Mouse (Mus musculus): ENCODE data around the gene Krt35.

The Krt35 gene

DNA sequence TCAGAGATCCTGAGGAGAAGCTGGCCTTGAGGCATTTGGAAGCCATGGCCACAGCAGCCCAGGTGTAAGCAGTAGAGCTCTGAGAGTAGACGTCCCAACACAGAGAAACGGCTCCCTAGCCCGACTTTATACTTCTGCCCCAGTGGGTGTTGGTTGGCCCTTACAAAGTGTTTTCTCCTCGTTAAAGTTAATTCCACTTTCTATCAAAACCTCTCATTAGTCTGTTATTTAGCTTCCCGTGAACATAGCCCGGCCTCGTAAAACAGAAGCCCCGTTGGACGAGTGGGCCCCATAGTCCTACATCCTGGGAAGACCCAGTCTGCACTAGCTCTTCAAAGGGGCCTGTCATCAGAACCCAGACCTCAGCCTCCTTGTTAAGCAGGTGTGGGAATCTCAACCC lies at the start of gene Krt35:
Krt35 (minus strand) TSS at position 101 of the 400 bp plus-strand sequence.
- no peak for DNase-seq (ENCODE audit: low read depth in 2 of 2, low spot score in 2 of 2)

DNA sequence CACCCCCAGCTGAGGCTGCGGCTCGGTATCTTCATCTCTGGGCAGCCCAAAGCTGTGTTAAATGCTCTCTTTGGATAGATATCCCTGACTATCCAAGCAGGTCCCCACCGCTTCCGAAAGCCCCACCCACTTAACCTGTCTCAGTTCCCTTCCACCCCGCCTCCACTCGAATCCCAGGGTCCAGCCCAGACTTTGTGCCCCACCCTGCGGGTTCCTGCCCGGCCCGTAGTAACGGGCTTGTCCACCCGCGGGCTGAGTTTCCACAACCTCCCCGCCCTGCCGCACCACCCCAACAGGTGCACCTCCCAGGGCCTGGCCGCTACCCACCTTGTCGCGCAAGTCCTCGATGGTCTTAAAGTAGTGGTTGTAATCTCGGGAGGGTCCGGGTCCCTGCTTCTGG lies 49.1 kb upstream of the Krt35 start:
- DNase-seq (ENCODE audit: low read depth in 2 of 2, low spot score in 2 of 2) = no peak

DNA sequence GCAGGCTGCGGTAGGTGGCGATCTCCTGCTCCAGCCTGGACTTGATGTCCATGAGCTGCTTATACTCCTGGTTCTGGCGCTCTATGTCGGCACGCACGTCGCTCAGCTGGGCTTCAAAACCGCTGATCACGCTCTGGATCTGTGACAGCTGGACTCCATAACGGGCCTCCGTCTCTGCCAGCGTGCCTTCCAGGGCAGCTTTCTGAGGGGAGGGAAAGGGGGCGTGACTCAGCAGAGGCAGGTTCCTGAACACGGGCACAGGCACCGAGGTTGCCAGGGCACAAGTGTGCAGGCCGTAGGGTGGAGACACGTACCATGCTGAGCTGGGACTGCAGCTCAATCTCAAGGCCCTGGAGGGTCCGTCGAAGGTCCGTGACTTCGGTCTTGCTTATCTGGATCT lies 44.9 kb upstream of the Krt35 start:
- DNase-seq (ENCODE audit: low read depth in 2 of 2, low spot score in 2 of 2) = no peak

DNA sequence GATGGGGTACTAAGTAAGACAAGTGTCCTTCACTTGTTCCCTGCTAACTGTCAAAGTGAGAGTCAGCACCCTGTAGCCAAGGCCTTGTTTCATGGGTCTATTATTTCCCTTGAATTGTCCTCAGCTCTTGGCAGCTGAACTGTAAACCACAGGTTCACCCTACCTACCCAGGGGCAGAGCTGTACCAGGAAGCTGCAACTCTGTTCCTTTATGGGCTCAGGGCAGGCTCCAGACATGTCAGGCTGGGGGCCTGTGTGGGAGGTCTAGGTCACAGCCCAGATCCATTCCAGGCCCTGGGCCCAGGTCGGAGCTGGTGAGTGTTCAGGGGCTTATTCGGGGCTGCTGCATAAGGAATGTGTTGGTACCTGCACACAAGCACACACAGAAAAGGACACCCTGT lies 43.4 kb upstream of the Krt35 start:
- DNase-seq (ENCODE audit: low read depth in 2 of 2, low spot score in 2 of 2) = no peak

DNA sequence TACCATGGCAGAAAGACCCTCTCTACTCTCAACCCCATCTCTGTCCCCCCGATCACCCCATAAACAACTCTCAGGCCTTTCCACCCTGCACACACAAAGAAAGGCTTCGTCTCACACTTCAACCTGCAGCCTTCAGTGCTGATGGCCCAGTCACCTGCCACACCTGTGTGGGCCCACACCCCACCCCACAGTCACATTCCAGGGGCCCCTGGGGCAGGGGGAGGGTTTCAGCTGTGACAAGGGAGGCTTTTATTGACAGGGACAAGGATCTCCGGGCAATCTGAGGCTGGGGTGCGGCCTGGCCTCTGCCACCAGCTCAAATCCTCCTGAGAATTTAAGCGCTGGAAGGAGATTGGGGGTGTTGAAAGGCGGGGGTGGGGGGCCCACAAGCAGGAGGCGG lies 42.8 kb upstream of the Krt35 start:
- no peak for DNase-seq (ENCODE audit: low read depth in 2 of 2, low spot score in 2 of 2)

DNA sequence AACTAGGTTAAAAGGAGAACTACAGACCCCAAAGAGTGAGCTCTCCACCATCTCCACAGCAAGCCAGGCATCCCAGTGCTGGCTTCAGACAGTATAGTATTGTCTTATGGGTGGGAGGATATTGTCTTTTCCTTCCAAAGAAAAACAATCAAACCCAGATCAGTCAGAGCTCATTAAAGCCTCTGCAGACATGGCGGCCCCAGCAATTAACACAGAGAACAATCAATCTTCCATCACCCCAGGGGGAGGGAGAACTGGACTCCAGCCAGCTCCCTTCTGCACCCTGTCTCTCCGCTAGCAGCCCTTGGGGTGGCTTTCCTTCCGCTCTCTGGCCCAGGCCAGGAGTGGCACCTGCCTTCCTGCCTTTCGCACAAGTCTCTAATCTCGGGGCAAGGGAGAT lies 41.7 kb upstream of the Krt35 start:
- DNase-seq (ENCODE audit: low read depth in 2 of 2, low spot score in 2 of 2) = no peak

DNA sequence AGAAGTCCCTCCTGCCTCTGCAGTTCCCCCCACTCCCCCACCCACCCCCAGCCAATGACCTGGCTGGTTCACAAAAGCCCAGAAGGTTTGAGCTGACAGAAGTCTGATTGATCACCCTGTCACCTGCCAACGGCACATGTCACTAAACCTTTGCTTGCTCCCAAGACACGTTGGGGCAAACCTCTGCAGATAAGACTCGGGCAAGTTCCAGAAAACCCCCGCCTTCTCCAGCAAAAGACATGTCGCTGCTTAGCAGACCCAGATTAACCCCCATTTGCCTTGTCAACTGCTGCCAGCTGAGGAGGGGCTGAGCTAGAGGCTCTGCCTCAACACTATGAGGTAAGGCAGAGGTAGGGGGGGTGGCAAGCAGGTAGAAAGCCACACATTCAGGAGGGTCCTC lies 40.5 kb upstream of the Krt35 start:
- no peak for DNase-seq (ENCODE audit: low read depth in 2 of 2, low spot score in 2 of 2)

DNA sequence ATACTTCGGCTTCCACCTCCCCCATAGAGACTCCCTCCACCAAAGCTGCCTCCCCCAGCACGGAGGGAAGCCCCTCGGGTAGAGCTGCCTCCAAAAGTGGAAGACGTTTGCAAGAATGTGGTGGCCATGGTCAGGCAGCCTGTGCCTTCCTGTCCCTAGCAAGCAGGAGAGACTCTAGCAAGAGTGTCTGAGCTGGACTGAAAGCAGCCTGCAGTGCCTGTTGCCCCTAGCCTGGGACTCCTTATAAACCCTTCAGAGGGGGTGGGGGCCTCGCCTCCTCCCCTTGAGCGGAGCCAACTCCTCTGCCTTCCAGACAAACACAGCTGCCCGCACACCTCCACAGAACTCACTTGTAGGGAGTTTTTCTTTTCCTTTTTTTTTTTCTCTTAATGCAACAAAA lies 39.7 kb upstream of the Krt35 start, which contains the start of gene Krt15:
Krt15 (minus strand) TSS at position 198 of the 400 bp plus-strand sequence.
- DNase-seq (ENCODE audit: low read depth in 2 of 2, low spot score in 2 of 2) = no peak

DNA sequence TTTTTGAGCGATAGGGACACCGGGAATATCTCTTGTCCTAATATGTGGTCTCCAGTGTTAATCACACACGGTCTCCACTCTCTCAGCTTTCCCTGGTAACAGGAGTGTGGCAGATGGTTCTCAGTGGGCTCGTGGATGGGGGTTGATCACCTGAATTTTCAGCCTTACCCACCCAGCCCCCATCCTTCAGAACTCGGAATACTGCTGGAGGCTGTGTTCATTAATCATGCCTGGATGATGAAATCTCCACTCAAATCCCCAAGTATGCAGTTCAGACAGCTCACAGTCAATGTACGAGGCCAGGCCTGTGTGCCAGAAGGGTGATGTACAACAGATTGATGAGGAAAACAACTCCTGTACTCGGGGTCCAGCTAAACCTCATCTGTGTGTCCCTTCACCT lies 28.9 kb upstream of the Krt35 start:
- DNase-seq (ENCODE audit: low read depth in 2 of 2, low spot score in 2 of 2) = no peak

DNA sequence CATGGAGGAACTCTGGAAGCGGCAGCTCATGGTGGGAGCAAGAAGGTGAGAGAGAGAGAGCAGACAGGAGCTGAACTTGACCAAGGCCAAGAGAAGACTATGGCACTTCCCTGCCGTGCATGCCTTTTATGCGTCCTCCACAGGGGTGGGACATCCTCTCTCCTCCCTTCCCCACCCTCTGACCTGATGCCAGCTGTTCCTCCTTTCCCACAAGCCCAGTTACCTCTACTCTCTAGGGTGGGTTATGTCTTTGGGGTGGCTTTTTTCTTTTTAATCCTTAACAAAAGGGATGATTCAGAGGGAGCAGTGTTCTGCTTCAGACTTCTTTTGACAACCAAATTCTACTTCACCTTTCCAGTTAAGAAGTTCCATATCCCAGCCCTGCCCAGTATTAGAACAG lies 25.4 kb upstream of the Krt35 start, which contains the start of gene Krt13:
Krt13 (minus strand) TSS at position 101 of the 400 bp plus-strand sequence.
- no peak for DNase-seq (ENCODE audit: low read depth in 2 of 2, low spot score in 2 of 2)

DNA sequence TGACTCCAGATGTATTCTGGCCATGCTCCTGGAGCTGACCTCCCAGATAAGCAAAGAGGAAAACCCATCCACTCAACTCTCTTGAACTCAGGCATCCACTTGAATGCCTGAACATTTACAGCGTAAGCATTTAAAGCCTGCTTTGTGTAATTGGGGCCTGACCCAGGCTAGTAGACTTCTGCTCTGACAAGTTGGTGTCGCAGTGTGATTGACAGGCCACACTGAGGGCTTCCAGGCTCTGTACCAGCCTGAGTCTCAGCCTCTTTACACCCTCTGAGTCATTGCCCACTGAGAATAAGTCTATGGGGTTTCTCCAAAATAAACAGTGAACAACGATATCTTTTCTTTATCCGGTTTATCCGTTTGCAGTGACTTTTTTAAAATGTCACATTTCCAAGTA lies 24.3 kb upstream of the Krt35 start:
- DNase-seq (ENCODE audit: low read depth in 2 of 2, low spot score in 2 of 2) = no peak

DNA sequence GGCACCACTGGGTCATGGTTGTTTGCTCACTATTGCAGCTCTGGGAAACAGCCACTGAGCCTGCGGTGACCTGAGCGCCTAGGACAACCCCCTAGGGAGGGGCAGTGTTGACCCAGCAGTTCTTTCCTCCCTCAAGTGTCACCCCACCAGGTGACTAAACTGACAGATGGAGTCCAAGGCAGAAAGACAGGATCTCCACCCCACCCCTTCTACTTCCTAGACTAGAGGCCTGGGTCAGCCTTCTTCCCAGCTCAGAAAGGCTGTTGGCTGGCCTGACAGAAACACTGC lies 17.6 kb upstream of the Krt35 start:
- no peak for DNase-seq (ENCODE audit: low read depth in 2 of 2, low spot score in 2 of 2)

DNA sequence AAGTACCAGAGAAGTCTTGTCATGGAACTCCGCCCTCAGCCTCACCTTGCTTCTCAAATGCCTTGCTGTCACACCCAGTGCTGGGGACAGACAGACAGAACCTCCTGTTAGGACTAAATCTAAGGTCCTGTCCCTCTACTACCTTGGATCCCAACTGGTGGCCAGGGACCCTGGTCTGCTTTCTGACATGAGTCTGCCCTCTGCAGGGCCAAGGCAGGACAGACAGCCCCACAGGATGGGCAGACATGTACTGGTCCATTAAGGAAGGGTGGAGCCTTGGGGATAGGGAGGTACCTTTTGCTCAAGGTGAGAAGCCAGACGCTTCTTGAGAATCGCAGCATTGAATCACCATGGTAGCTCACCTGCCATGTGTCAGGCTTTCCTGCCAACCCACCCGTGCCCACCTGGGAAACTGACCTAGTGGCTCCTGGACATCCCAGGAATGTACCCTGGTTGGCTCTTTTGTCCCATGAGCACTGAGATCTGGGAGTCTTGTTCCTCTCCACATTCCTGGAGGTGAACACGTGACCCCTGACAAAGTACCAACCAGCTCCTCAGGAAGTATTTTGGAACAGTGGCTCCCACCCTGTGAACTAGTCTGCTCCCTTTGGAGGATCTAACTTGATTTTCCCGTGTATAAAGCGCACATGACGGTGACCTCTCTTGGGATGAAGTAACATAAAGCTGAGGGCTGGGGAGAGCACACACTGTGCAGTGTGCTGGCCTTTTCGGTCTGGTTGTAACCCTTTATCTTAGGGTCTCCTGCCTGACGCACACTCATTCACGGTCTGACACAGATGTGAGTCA lies 17.1 kb upstream of the Krt35 start:
- DNase-seq (ENCODE audit: low read depth in 2 of 2, low spot score in 2 of 2) = no peak

DNA sequence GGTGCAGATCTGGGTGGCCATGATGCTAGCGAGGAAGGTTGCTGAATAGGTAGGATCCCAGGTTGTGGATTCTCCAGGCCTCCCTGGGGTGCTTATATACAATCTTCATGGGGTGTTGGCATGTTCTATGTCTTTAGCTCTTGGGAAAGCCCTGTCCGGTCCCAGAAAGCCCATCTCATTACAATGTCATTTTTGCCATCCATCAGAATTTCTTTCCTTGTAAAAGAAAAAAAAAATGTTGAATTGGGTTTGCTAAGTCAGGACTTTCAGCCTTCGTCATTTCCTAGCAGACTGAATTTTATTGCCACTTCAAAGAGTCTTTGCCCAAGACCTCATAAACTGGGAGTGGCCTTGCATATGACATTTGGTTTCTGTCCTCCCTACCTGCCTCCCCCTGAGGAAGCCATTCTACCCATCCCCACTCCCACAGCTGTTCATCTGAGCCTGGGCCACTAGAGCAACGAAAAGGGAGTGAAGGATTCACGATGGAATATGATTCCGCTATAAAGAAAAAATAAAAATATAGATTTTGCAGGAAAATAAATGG lies 9.6 kb upstream of the Krt35 start, which contains the start of gene Krt36:
Krt36 (minus strand) TSS at position 51 of the 547 bp plus-strand sequence.
- DNase-seq (ENCODE audit: low read depth in 2 of 2, low spot score in 2 of 2) = no peak

DNA sequence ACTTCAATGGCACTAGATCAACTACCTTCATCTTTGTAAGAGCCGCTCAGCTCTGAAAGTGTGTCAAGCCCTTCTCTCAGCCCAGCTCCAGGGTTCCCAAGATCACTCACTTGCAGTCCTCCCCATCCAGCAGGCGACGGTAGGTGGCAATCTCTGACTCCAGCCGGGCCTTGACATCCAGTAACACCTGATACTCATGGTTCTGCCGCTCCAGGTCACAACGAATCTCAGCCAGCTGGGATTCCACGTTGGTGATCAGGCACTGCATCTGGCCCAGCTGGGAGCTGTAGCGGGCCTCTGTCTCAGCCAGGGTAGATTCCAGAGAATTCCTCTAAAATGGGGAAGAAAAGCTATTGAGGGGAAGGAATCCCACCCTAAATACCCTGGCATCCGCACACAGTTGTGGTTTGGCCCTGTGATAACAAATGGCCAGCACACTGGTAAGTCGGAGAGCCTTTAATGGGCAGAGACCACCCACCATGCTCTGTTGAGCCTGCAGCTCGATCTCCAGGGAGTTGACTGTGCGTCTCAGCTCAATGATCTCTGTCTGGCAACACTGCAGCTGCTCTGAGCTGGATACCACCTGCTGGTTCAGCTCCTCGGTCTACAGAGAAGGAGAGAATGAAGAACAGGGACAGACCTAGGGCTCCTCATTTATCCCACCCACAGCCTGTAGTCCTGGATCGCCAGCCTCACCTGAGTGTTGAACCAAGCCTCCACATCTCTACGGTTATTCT lies 6.8 kb upstream of the Krt35 start:
- no peak for DNase-seq (ENCODE audit: low read depth in 2 of 2, low spot score in 2 of 2)

DNA sequence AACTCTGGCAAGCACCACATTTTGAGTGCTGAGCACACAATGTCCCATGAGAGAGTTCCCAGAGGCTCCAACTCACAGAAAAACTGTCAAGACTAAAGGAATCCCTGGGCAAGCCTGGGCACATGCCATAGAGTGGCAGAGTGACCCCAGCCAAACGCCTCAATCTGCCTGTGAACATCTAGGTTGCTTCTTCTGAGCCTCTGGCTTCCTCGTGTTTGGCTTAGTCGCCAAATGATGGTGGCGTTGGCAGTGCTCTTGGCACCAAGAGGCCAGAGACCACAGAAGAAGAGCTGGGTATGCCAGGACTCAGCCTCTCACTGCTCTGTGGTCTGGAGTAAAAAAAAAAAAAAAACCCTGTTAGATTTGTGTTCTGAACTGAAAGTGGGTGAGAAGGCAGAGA lies 4.3 kb upstream of the Krt35 start:
- no peak for DNase-seq (ENCODE audit: low read depth in 2 of 2, low spot score in 2 of 2)

DNA sequence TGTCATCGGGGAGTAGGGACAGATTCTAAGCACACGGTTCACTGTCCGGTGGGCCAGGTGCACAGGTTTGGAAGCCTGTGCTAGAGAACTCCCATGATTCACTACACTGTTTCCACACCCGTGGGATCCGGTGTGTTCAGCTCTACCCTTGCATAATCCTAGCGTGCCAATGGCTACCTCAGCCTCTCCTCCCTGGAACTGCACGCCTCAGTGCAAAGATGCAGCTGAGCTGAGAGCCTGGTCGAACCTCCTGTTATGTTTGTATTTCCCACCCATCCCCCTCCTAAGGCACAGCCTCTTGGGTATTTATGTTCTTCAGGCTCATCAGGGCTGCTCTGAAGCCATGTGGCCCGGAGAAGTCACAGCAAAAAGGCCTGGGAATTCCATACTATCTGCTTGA lies 1.8 kb upstream of the Krt35 start:
- DNase-seq (ENCODE audit: low read depth in 2 of 2, low spot score in 2 of 2) = no peak

DNA sequence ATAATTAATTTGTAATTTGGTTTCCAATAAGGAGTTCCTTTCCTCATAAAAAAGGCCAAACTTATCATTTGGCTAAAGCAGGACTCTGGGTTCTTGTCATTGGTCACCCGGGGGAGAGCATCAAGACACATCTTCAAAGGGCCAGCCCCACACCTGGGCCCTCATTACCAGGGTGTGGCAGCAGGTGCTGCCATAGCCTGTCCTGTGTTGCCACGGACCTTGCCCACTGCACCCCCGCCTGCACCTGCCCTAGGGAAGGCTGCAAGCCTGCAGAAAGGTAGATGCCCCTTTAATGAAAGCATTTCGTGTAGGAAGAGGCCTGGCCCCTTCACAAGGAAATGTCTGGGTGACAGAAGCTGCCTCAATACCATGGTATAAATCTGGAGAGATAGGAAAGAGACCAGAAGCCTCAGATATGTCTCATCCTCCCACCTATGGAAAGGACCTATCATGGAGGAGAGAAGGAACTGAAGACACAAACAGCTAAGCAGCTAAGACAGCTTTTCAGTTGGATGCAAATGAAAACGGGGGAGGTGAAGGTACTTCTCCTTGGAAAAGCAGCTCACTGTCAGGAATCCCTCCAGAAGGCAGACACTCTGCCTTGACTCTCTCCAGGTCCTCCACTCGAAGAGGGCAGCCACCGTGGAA lies 7.5 kb downstream of the Krt35 start:
- DNase-seq (ENCODE audit: low read depth in 2 of 2, low spot score in 2 of 2) = no peak

DNA sequence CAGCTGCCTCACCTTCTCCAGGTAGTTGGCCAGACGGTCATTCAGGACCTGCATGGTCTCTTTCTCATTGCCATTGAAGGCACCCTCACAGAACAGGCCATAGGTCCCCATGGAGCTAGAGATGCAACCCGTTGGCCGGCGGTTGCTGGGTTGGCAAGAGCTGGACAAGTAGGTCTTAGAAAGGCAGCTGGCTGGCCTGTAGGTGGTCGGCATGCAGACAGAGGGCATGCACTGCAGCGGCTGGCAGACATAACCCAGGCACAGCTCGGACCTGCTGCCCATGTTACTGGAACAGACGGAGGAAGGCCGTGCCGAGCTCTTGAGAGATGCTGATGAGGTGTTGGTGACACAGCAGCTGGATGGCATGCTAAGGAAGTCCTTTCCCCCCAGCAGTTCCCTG lies 8.2 kb downstream of the Krt35 start, which contains the start of gene Krt32:
Krt32 (minus strand) TSS at position 366 of the 400 bp plus-strand sequence.
- DNase-seq (ENCODE audit: low read depth in 2 of 2, low spot score in 2 of 2) = no peak

DNA sequence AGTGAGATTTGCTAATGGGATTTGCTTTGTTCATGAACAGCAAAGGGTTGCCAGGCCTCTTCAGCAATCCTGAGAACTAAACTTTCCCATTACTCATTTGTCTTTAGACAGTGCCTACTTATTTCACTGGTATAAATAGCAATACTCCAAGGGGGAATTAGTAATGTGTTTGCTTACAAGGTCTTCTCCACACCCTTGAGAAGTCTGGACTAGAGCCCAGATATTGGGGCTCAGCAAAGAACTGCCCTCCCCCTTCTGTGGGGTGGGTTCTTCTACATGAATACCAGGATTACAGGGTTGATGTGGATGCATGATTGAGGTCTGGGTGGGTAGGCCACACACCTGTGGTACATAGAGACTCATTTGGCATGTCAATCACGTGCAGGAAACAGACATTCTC lies 22.2 kb downstream of the Krt35 start:
- DNase-seq (ENCODE audit: low read depth in 2 of 2, low spot score in 2 of 2) = no peak

DNA sequence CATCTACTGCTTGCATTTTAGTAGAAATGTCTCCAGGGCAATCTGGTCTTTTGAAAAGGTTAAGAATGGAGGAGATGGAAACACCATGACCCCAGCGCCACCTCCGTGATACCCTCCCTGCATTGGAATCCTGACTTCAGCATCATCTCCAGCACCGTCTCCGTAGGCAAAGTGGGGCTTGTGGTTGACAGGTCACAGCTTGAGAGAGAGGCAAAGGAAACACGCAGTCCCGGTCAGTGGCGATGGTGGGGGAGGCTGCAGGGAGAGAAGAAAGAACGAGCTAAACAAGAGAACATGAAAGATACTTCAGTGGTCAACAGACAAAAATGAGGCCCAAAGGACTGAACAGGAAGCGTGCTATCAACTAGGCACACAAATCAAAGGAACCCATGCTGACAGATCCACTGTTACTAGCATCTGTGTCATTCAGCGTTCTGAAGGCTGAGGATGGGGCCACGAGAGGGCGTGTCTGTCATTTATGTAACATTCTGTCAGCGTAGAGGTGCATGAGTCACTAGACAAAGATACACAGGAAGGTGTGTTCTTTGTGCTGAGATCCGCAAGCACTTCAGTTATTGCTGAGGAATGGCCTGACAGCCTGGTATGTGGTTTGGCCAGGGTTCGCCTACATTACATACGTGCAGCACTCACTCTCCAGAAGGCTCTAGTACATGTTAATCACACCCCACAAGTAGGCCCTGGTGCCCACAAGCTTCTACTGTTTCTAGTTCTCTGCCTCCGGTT lies 28.6 kb downstream of the Krt35 start:
- no peak for DNase-seq (ENCODE audit: low read depth in 2 of 2, low spot score in 2 of 2)

Measured in CD8-positive naive resting alpha-beta T cell, adult 2 months (primary cell).